Mouse (Mus musculus): ENCODE results near the gene Esyt2. TPM values are rescaled to one million over a fixed set of nuclear protein-coding genes. Genes with fewer than 3 reads are reported as not detected.

Gene Esyt2
- polyA plus RNA-seq, 1 experiment from 2014 or later: 20.3 TPM

DNA sequence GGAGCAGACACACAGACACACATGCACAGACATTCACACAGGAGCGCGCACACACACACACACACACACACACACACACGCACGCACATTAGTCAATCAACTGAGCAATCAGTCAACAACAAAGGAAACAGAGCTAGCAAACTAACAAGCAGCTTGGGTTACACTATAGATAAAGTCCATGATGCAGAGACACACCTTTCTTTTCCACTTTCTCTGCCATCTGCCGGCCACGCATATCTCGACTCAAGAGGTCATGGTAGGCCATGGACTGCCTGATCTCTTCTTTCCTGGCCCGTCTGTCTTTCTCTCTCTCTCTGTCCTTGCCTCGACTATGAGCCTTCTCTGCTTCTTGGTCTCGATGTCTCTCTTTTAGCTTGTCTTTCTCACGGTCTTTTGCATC is 25.4 kb upstream of the Esyt2 start:
- 88% methylated on average over 11 of the region's 11 CpGs for WGBS
- Histone ChIP-seq H3K27ac (ENCODE audit: low read length) (no peak overlapping the region), H3K27me3 (ENCODE audit: control insufficient read depth, insufficient read depth, low read depth, low read length) (no peaks in the 10 kb centered on the region), H3K4me2 (ENCODE audit: low read depth, low read length) (no peak overlapping the region), H3K9me3 (ENCODE audit: control insufficient read depth, low read length) (no peaks in the 10 kb centered on the region), H3K4me1 (replicated peaks; ENCODE audit: control insufficient read depth, insufficient read depth, low read length) (no peaks in the 10 kb centered on the region), H3K4me3 (ENCODE audit: low read length) (no peak overlapping the region), H3K9ac (ENCODE audit: low read length) (no peak overlapping the region), H3K36me3 (ENCODE audit: control insufficient read depth, insufficient read depth, low read length) (peaks cover 6% of the 10 kb centered on the region; the same call in 1 of the 2 replicates)
- ATAC-seq (ENCODE audit: low read depth): no peak

DNA sequence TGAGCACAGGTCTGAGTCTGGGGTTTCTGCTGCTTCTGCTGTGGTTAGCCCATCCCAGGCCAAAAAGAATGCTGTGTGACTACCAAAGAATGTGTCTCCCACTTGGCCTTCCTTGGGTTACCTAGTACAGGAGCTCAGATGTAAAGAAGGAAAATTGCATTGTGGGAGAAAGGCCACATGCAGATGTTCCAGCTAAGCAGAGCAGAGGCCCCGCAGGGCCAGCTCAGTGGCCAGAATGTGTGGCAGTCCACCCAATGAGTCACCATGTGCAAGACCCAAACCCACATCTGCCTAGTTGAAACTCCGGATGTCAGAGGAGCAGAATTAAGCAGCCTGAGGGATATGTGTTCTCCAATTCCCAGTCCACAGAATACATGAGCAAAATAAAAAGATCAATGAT is 22.7 kb upstream of the Esyt2 start:
- Histone ChIP-seq H3K27ac (ENCODE audit: low read length) (no peak overlapping the region), H3K27me3 (ENCODE audit: control insufficient read depth, insufficient read depth, low read depth, low read length) (no peaks in the 10 kb centered on the region), H3K36me3 (ENCODE audit: control insufficient read depth, insufficient read depth, low read length) (peaks cover 2% of the 10 kb centered on the region; the same call in 1 of the 2 replicates), H3K9me3 (ENCODE audit: control insufficient read depth, low read length) (no peaks in the 10 kb centered on the region), H3K4me1 (replicated peaks; ENCODE audit: control insufficient read depth, insufficient read depth, low read length) (no peaks in the 10 kb centered on the region), H3K4me2 (ENCODE audit: low read depth, low read length) (no peak overlapping the region), H3K9ac (ENCODE audit: low read length) (no peak overlapping the region), H3K4me3 (ENCODE audit: low read length) (no peak overlapping the region)
- ATAC-seq (ENCODE audit: low read depth): no peak
- 86% methylated on average over 2 of the region's 2 CpGs for WGBS

DNA sequence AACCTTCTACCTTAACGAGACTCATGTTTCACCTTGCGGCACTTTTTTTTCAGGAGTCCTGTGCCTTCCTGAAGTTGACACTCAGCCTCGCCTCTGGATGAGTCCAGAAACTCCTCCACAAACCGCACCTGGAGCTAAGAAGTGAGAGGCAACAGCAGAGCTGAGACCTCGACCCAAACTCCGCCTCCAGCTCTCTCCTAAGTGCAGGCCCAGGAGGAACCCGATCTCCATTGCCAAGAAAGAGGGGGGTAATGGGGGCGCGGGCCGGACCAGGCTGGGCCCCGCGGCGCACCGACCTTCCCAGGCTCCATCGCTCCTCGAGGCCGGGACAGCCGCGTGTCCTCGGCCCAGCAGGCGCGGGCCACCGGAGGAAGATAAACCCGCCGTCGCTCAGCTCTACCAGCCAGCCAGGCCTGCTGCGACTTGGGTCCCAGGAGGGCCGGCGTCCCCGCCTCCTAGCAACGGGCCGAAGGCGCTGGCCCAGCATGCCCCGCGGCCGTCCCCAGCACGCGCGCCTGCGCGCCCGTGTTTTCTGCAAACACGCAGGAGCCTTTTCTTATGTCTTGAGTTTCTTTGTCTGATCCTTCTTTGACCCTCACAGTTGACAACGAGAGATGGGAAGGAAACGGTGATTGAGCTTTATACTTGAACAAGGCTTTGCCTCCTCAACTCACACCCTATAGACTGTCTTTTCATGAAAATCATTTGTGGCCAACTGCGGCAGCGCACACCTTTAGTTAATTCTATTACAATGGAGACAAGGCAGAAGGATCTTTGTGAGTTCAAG is 18.2 kb upstream of the Esyt2 start, which contains the start of gene Wdr60:
Gene Wdr60 (minus strand): TSS at position 468 of the 787 bp plus-strand sequence.
- 4% methylated on average over 37 of the region's 47 CpGs for WGBS
- H3K9ac ChIP-seq (ENCODE audit: low read length): peak within 1 kb of the TSS; percentile 86
- no peaks in the 10 kb centered on the region for H3K27me3 ChIP-seq (ENCODE audit: control insufficient read depth, insufficient read depth, low read depth, low read length)
- H3K9me3 ChIP-seq (ENCODE audit: control insufficient read depth, low read length): no peaks in the 10 kb centered on the region
- peak within 1 kb of the TSS; percentile 84 for H3K4me2 ChIP-seq (ENCODE audit: low read depth, low read length)
- H3K36me3 ChIP-seq (ENCODE audit: control insufficient read depth, insufficient read depth, low read length): no peaks in the 10 kb centered on the region
- H3K4me3 ChIP-seq (ENCODE audit: low read length): peak within 1 kb of the TSS; percentile 82
- ATAC-seq (ENCODE audit: low read depth): peak; percentile 100
- H3K4me1 ChIP-seq (replicated peaks; ENCODE audit: control insufficient read depth, insufficient read depth, low read length): no peaks in the 10 kb centered on the region
- peak within 1 kb of the TSS; percentile 79 for H3K27ac ChIP-seq (ENCODE audit: low read length)

DNA sequence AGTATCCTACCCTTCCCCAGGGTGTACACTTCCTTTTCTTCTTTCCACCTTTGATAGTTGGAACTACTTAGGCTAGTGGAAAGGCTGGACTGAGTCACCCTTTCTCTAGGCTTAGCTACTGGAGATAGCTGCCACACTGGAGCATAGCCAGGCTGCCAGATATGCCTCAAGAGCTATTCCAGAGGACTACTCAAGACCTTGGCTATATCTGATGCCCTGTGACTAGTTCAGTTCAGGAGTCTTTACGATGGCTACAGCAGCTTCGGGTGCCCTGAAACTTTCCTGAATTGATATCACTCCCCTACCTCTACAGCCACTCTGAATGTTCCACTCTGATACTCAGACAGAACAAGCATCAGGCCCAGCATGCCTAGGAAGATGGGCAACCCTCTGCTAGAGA is 16.2 kb upstream of the Esyt2 start:
- WGBS: 87% methylated on average over 2 of the region's 2 CpGs
- no peak overlapping the region for H3K9ac ChIP-seq (ENCODE audit: low read length)
- H3K4me3 ChIP-seq (ENCODE audit: low read length): no peak overlapping the region
- no peaks in the 10 kb centered on the region for H3K27me3 ChIP-seq (ENCODE audit: control insufficient read depth, insufficient read depth, low read depth, low read length)
- no peak for ATAC-seq (ENCODE audit: low read depth)
- no peak overlapping the region for H3K4me2 ChIP-seq (ENCODE audit: low read depth, low read length)
- no peaks in the 10 kb centered on the region for H3K4me1 ChIP-seq (replicated peaks; ENCODE audit: control insufficient read depth, insufficient read depth, low read length)
- H3K27ac ChIP-seq (ENCODE audit: low read length): no peak overlapping the region
- no peaks in the 10 kb centered on the region for H3K9me3 ChIP-seq (ENCODE audit: control insufficient read depth, low read length)
- H3K36me3 ChIP-seq (ENCODE audit: control insufficient read depth, insufficient read depth, low read length): no peaks in the 10 kb centered on the region

- WGBS: 58% methylated on average over 2 of the region's 2 CpGs
- Histone ChIP-seq H3K27ac (ENCODE audit: low read length) (no peak overlapping the region), H3K4me2 (ENCODE audit: low read depth, low read length) (no peak overlapping the region), H3K4me1 (replicated peaks; ENCODE audit: control insufficient read depth, insufficient read depth, low read length) (no peaks in the 10 kb centered on the region), H3K4me3 (ENCODE audit: low read length) (no peak overlapping the region), H3K9ac (ENCODE audit: low read length) (no peak overlapping the region), H3K36me3 (ENCODE audit: control insufficient read depth, insufficient read depth, low read length) (no peaks in the 10 kb centered on the region), H3K9me3 (ENCODE audit: control insufficient read depth, low read length) (no peaks in the 10 kb centered on the region), H3K27me3 (ENCODE audit: control insufficient read depth, insufficient read depth, low read depth, low read length) (no peaks in the 10 kb centered on the region)
- no peak for ATAC-seq (ENCODE audit: low read depth)
These were observed 15.7 kb upstream of the Esyt2 start for GRCm38 (mm10) chr12:116265275-116265674.

DNA sequence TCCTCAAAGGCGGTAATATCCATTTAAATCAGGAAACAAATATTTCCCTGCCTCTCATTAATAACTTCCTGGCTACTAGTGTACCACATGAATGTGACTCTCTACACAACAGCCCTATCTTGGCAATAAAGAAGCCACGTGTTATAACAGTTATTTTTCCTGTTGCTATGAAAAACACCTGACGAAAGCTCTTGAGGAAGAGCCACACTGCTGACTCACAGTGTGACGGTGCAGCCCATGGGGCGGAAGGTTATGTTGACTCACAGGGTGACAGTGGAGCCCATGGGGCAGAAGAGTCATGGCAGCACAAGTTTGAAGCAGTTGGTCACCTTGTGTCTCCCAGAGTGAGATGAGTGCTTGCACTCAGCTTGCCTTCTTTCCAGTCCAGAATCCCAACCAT is 11.5 kb upstream of the Esyt2 start:
- H3K27me3 ChIP-seq (ENCODE audit: control insufficient read depth, insufficient read depth, low read depth, low read length): no peaks in the 10 kb centered on the region
- no peak overlapping the region for H3K9ac ChIP-seq (ENCODE audit: low read length)
- H3K36me3 ChIP-seq (ENCODE audit: control insufficient read depth, insufficient read depth, low read length): no peaks in the 10 kb centered on the region
- H3K27ac ChIP-seq (ENCODE audit: low read length): no peak overlapping the region
- H3K4me2 ChIP-seq (ENCODE audit: low read depth, low read length): no peak overlapping the region
- no peak overlapping the region for H3K4me3 ChIP-seq (ENCODE audit: low read length)
- H3K9me3 ChIP-seq (ENCODE audit: control insufficient read depth, low read length): no peaks in the 10 kb centered on the region
- no peaks in the 10 kb centered on the region for H3K4me1 ChIP-seq (replicated peaks; ENCODE audit: control insufficient read depth, insufficient read depth, low read length)
- ATAC-seq (ENCODE audit: low read depth): no peak
- WGBS: 65% methylated on average over 5 of the region's 5 CpGs

DNA sequence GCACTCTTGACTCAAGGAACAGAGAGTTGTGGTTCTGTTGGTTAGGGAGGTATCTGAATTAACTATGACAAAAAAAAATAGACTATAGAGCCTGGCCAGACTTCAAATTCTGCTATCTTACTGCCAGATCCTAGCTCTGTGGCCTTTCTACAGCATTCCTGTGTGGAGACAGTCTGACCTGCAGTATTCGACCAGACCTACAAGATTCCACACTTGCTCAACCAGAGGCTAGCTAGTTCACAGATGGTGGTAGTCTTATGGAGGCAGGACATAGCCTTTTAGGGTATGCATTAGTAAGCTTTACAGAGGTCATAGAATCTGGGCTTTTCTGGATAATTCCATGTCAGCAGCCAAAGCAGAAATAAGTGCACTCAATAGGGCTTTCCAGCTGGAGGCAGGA is 10.5 kb upstream of the Esyt2 start:
- Histone ChIP-seq H3K27me3 (ENCODE audit: control insufficient read depth, insufficient read depth, low read depth, low read length) (no peaks in the 10 kb centered on the region), H3K9ac (ENCODE audit: low read length) (no peak overlapping the region), H3K27ac (ENCODE audit: low read length) (no peak overlapping the region), H3K4me2 (ENCODE audit: low read depth, low read length) (no peak overlapping the region), H3K9me3 (ENCODE audit: control insufficient read depth, low read length) (no peaks in the 10 kb centered on the region), H3K4me3 (ENCODE audit: low read length) (no peak overlapping the region), H3K4me1 (replicated peaks; ENCODE audit: control insufficient read depth, insufficient read depth, low read length) (no peaks in the 10 kb centered on the region), H3K36me3 (ENCODE audit: control insufficient read depth, insufficient read depth, low read length) (no peaks in the 10 kb centered on the region)
- ATAC-seq (ENCODE audit: low read depth): no peak
- 74% methylated on average over 1 of the region's 1 CpGs for WGBS

DNA sequence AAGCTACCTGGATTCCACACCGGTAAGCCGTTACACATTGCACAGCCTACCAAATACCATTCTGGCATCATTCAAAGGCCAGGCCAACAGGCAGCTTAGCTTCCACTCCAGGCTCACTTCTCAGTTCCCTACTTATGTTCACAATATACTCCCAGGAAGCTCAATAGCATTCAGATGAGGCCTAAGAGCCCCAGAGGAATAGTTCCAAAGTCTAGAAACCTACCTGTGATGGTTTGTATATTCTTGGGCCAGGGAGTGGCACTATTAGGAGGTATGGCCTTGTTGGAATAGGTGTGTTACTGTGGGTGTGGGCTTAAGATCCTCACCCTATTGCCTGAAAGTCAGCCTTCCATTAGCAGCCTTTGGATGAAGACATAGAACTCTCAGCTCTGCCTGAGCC is 9.9 kb upstream of the Esyt2 start:
- 94% methylated on average over 2 of the region's 2 CpGs for WGBS
- H3K4me2 ChIP-seq (ENCODE audit: low read depth, low read length): no peak overlapping the region
- H3K4me3 ChIP-seq (ENCODE audit: low read length): no peak overlapping the region
- no peaks in the 10 kb centered on the region for H3K27me3 ChIP-seq (ENCODE audit: control insufficient read depth, insufficient read depth, low read depth, low read length)
- H3K9ac ChIP-seq (ENCODE audit: low read length): no peak overlapping the region
- H3K4me1 ChIP-seq (replicated peaks; ENCODE audit: control insufficient read depth, insufficient read depth, low read length): no peaks in the 10 kb centered on the region
- ATAC-seq (ENCODE audit: low read depth): no peak
- no peaks in the 10 kb centered on the region for H3K9me3 ChIP-seq (ENCODE audit: control insufficient read depth, low read length)
- no peak overlapping the region for H3K27ac ChIP-seq (ENCODE audit: low read length)
- no peaks in the 10 kb centered on the region for H3K36me3 ChIP-seq (ENCODE audit: control insufficient read depth, insufficient read depth, low read length)

- Histone ChIP-seq H3K27me3 (ENCODE audit: control insufficient read depth, insufficient read depth, low read depth, low read length) (no peaks in the 10 kb centered on the region), H3K9ac (ENCODE audit: low read length) (no peak overlapping the region), H3K4me2 (ENCODE audit: low read depth, low read length) (no peak overlapping the region), H3K27ac (ENCODE audit: low read length) (no peak overlapping the region), H3K4me1 (replicated peaks; ENCODE audit: control insufficient read depth, insufficient read depth, low read length) (no peaks in the 10 kb centered on the region), H3K4me3 (ENCODE audit: low read length) (no peak overlapping the region), H3K9me3 (ENCODE audit: control insufficient read depth, low read length) (no peaks in the 10 kb centered on the region), H3K36me3 (ENCODE audit: control insufficient read depth, insufficient read depth, low read length) (no peaks in the 10 kb centered on the region)
- 46% methylated on average over 1 of the region's 1 CpGs for WGBS
- 0 out of 2 replicates have a peak, but pooled peaks have one; percentile 51 for ATAC-seq (ENCODE audit: low read depth)
These were observed 7.3 kb upstream of the Esyt2 start for GRCm38 (mm10) chr12:116273733-116274132.
